Mouse (Mus musculus) CH12.LX (cell line): Measurements from ENCODE around the gene Lats1. TPM values are rescaled to one million over a fixed set of nuclear protein-coding genes. Genes with fewer than 3 reads are reported as not detected.
A peak's percentile ranks its signal among the peaks of the same experiment; 100 is the strongest.

Experiments
- DNase-seq: peaks from one replicate; pipeline ENCODE4 v3.0.0-alpha.2; 2013; ENCODE audit errors: extremely low read depth
- H3K27ac ChIP-seq: 2 replicates; pipeline ENCODE4 v1.5.1; 2012; ENCODE audit warnings: low read depth, mild to moderate bottlenecking, control low read depth, moderate library complexity; ENCODE audit not compliant: insufficient read depth
- H3K27me3 ChIP-seq: replicated peaks from 2 replicates; pipeline ENCODE3; 2012; ENCODE audit warnings: inconsistent platforms
- H3K36me3 ChIP-seq, 2 experiments: replicated peaks in 1 of 2; 2 replicates each; pipeline versions ENCODE3 to v1.6.1; 2012; ENCODE audit warnings: inconsistent platforms in 1 of 2, low read length in 1 of 2, mild to moderate bottlenecking in 1 of 2, mixed read lengths in 1 of 2, moderate library complexity in 1 of 2; ENCODE audit not compliant: control insufficient read depth in 1 of 2, insufficient read depth in 1 of 2
- H3K4me1 ChIP-seq, 2 experiments: 2 replicates each; pipeline ENCODE4 v1.6.1; 2012; ENCODE audit warnings: inconsistent platforms in 1 of 2, moderate library complexity in 1 of 2; ENCODE audit not compliant: insufficient read depth in 2 of 2, control insufficient read depth in 1 of 2
- H3K4me2 ChIP-seq: 2 replicates; pipeline ENCODE4 v1.6.1; 2012; ENCODE audit warnings: low read depth, mild to moderate bottlenecking, control low read depth; ENCODE audit not compliant: poor library complexity, insufficient read depth, severe bottlenecking
- H3K4me3 ChIP-seq, 3 experiments: fragments of 150-350 bp in 1 of 3; sonication (generic) in 1 of 3; replicated peaks in 1 of 3; 2 replicates each; pipeline versions ENCODE3 to v1.5.1; 2011 to 2012; ENCODE audit warnings: low read depth in 2 of 3, low read length in 2 of 3, mild to moderate bottlenecking in 2 of 3, moderate library complexity in 2 of 3, control low read depth in 1 of 3, improper control_type of control experiment in 1 of 3, inconsistent platforms in 1 of 3, mixed read lengths in 1 of 3; ENCODE audit not compliant: poor library complexity in 1 of 3
- H3K79me2 ChIP-seq: replicated peaks from 2 replicates; pipeline ENCODE4 v1.6.1; 2012; ENCODE audit warnings: mild to moderate bottlenecking, moderate library complexity; ENCODE audit not compliant: control insufficient read depth, poor library complexity, insufficient read depth, severe bottlenecking; ENCODE audit errors: extremely low read depth
- H3K9ac ChIP-seq: 2 replicates; pipeline ENCODE4 v1.6.1; 2012; ENCODE audit warnings: low read depth, mild to moderate bottlenecking, control low read depth, moderate library complexity; ENCODE audit not compliant: insufficient read depth
- H3K9me3 ChIP-seq: replicated peaks from 2 replicates; pipeline ENCODE3; 2012; ENCODE audit warnings: low read length, inconsistent platforms, mixed read lengths
- BHLHE40 ChIP-seq: IDR thresholded peaks from 2 replicates; pipeline ENCODE4 v1.6.1; 2011; ENCODE audit warnings: mild to moderate bottlenecking, low read depth, low read length, improper control_type of control experiment
- CHD1 ChIP-seq: IDR thresholded peaks from 2 replicates; pipeline ENCODE4 v1.6.1; 2012; ENCODE audit warnings: low read depth, low read length, improper control_type of control experiment, inconsistent platforms
- CTCF ChIP-seq, 2 experiments: IDR thresholded peaks in 1 of 2; conservative IDR thresholded peaks in 1 of 2; 2 replicates each; pipeline ENCODE4 v1.5.1; 2011 to 2012; ENCODE audit warnings: low read depth in 2 of 2, low read length in 2 of 2, improper control_type of control experiment in 1 of 2, inconsistent platforms in 1 of 2, mild to moderate bottlenecking in 1 of 2, moderate library complexity in 1 of 2
- ELF1 ChIP-seq: IDR thresholded peaks from 2 replicates; pipeline ENCODE4 v1.6.1; 2014; ENCODE audit warnings: low read depth, mild to moderate bottlenecking, inconsistent platforms, low read length, improper control_type of control experiment
- ETS1 ChIP-seq: conservative IDR thresholded peaks from 2 replicates; pipeline ENCODE4 v1.6.1; 2012; ENCODE audit warnings: low read depth, mild to moderate bottlenecking, inconsistent platforms, low read length, improper control_type of control experiment, moderate library complexity
- IRF4 ChIP-seq: IDR thresholded peaks from 2 replicates; pipeline ENCODE4 v1.6.1; 2014; ENCODE audit warnings: low read depth, mild to moderate bottlenecking, inconsistent platforms, low read length, improper control_type of control experiment
- JUN ChIP-seq: IDR thresholded peaks from 2 replicates; pipeline ENCODE4 v1.6.1; 2011; ENCODE audit warnings: low read depth, mild to moderate bottlenecking, low read length, improper control_type of control experiment, moderate library complexity; ENCODE audit not compliant: insufficient read depth
- JUND ChIP-seq: conservative IDR thresholded peaks from 2 replicates; pipeline ENCODE4 v1.6.1; 2011; ENCODE audit warnings: low read depth, low read length, improper control_type of control experiment
- NELFE ChIP-seq: IDR thresholded peaks from 2 replicates; pipeline ENCODE4 v1.6.1; 2011; ENCODE audit warnings: low read depth, low read length, improper control_type of control experiment
- NRF1 ChIP-seq: IDR thresholded peaks from 2 replicates; pipeline ENCODE4 v1.6.1; 2014; ENCODE audit warnings: low read depth, mild to moderate bottlenecking, inconsistent platforms, low read length, improper control_type of control experiment, moderate library complexity
- POLR2AphosphoS2 ChIP-seq: IDR thresholded peaks from 2 replicates; pipeline ENCODE4 v1.6.1; 2011; ENCODE audit warnings: low read depth, low read length, improper control_type of control experiment
- RCOR1 ChIP-seq: conservative IDR thresholded peaks from 2 replicates; pipeline ENCODE4 v1.6.1; 2012; ENCODE audit warnings: low read depth, mild to moderate bottlenecking, inconsistent platforms, low read length, improper control_type of control experiment
- SMC3 ChIP-seq: IDR thresholded peaks from 2 replicates; pipeline ENCODE4 v1.6.1; 2011; ENCODE audit warnings: low read depth, low read length, improper control_type of control experiment
- TBP ChIP-seq: conservative IDR thresholded peaks from 2 replicates; pipeline ENCODE4 v1.6.1; 2011; ENCODE audit warnings: low read depth, low read length, improper control_type of control experiment
- TCF12 ChIP-seq: IDR thresholded peaks from 2 replicates; pipeline ENCODE4 v1.6.1; 2014; ENCODE audit warnings: low read depth, mild to moderate bottlenecking, inconsistent platforms, low read length, improper control_type of control experiment
- USF1 ChIP-seq: IDR thresholded peaks from 2 replicates; pipeline ENCODE4 v1.6.1; 2014; ENCODE audit warnings: low read depth, mild to moderate bottlenecking, inconsistent platforms, low read length, improper control_type of control experiment
- dilution Hi-C: fragments of 300-500 bp; cut with MboI; formaldehyde crosslinking; loops from 2 replicates; pipeline ENCODE4 v1.14.3; 2020; ENCODE audit warnings: low sequenced_read_pairs; ENCODE audit not compliant: extremely low pct_unique_long_range_greater_than_20kb, extremely low pct_ligation_motif_present
- in situ Hi-C: fragments of 300-500 bp; cut with MboI; formaldehyde crosslinking; loops from 3 replicates; pipeline ENCODE4 v1.14.3; 2019; ENCODE audit warnings: low sequenced_read_pairs, low pct_ligation_motif_present, low pct_unique_long_range_greater_than_20kb, mixed read lengths
- polyA plus RNA-seq: library from polyadenylated mRNA; unstranded; fragments of >175 nt; gene quantifications from 2 replicates; pipeline ENCODE4 v1.2.1, GENCODE M21; 2012; ENCODE audit warnings: low read depth; ENCODE audit not compliant: insufficient read length
- total RNA-seq, 2 experiments: library from RNA; depleted of rRNA; stranded (reverse); fragments of 300-350 nt in 1 of 2; fragments of >200 nt in 1 of 2; gene quantifications; 2 replicates each; pipeline ENCODE4 v1.2.3; 2012 to 2014

The Lats1 gene
- total and polyA plus RNA-seq, 3 experiments, result 8.5 to 13.4 (median 12.3) TPM

DNA sequence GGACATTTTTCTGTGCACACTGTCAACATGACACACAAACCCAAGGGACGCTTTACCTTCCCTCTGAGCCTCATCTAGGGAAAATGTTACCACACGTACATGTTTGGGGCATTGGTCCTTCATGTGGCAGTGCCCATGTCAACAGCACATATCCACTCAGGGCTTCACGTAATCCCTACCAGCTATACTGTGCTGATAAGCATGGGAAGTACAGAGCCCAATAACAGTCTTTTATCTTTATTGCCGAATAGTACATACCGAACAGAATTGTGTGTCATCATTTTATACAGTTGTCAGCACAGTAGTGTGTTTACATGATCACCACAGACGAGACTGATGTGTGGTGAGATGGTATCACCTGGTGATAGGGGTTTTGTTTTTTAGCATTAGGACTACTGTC is 5.9 kb downstream of the Lats1 start:
- dilution Hi-C loops, result no loop called here
- no peaks in the 10 kb centered on the region for H3K27me3 ChIP-seq
- no peak overlapping the region for H3K9ac ChIP-seq
- in situ Hi-C loops, result no loop called here
- H3K36me3 ChIP-seq, result peaks cover 6 to 54% of the 10 kb centered on the region in 2 experiments
- no peak for TF ChIP-seq ETS1
- TF ChIP-seq, all 38 proteins: peak for 0
- peaks cover 84% of the 10 kb centered on the region for H3K79me2 ChIP-seq
- no peak overlapping the region for H3K4me2 ChIP-seq
- no peak for DNase-seq
- H3K4me3 ChIP-seq, result no peak overlapping the region
- H3K9me3 ChIP-seq, result no peaks in the 10 kb centered on the region
- H3K4me1 ChIP-seq, result peaks cover 6 to 39% of the 10 kb centered on the region in 2 experiments
- no peak overlapping the region for H3K27ac ChIP-seq

DNA sequence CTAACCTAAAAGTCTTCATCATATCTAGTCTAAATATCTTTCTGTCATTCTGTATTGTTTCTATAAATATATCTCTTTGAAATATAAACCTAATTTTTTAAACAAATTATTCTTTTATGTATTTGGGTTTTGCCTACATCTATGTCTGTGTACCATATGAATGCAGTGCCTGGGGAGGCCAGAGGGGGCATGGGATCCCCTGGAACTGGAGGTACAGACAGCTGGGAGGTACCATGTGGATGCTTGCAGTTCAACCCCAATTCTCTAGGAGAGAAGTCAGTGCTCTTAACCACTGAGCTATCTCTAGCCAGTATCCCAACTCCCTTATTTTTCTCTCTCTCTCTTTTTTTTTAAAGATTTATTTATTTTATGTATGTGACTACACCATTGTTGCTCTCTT is 14.3 kb downstream of the Lats1 start:
- H3K27me3 ChIP-seq, result no peaks in the 10 kb centered on the region
- dilution Hi-C loops (no loop called here), in situ Hi-C loops (no loop called here)
- H3K4me2 ChIP-seq, result no peak overlapping the region
- peaks cover 0 to 17% of the 10 kb centered on the region in 2 experiments; a peak in 2 of 4 replicates for H3K4me1 ChIP-seq
- TF ChIP-seq BHLHE40 (no peak), IRF4 (no peak)
- H3K27ac ChIP-seq, result no peak overlapping the region
- H3K4me3 ChIP-seq, result no peak overlapping the region
- peaks cover 50 to 80% of the 10 kb centered on the region in 2 experiments for H3K36me3 ChIP-seq
- H3K9ac ChIP-seq, result no peak overlapping the region
- H3K79me2 ChIP-seq, result peaks cover 17% of the 10 kb centered on the region
- DNase-seq, result peak; percentile 20
- H3K9me3 ChIP-seq, result no peaks in the 10 kb centered on the region

- no peaks in the 10 kb centered on the region for H3K27me3 ChIP-seq
- H3K9me3 ChIP-seq, result no peaks in the 10 kb centered on the region
- no peak for DNase-seq
- dilution Hi-C loops (no loop called here), in situ Hi-C loops (no loop called here)
- H3K4me3 ChIP-seq, result no peak overlapping the region
- H3K36me3 ChIP-seq, result peaks cover 56 to 87% of the 10 kb centered on the region in 2 experiments
- no peak for TF ChIP-seq SMC3
- no peak for TF ChIP-seq IRF4
- TF ChIP-seq JUN, result no peak
- no peak for TF ChIP-seq JUND
- no peak for TF ChIP-seq ELF1
- TF ChIP-seq CTCF (conservative IDR thresholded peaks at IDR 0.05 in 1 of 2, IDR thresholded peaks at IDR 0.05 in 1 of 2; ENCODE audit: low read depth in 2 of 2, low read length in 2 of 2), result no peak
- no peak for TF ChIP-seq RCOR1
- no peak for TF ChIP-seq TCF12
- TF ChIP-seq CHD1, result no peak
- TF ChIP-seq POLR2AphosphoS2, result no peak
- no peak for TF ChIP-seq NRF1
- no peak for TF ChIP-seq TBP
- no peak for TF ChIP-seq NELFE
- no peak for TF ChIP-seq USF1
- H3K27ac ChIP-seq, result no peak overlapping the region
- peaks cover 0 to 6% of the 10 kb centered on the region in 2 experiments; a peak in 1 of 4 replicates for H3K4me1 ChIP-seq
- H3K4me2 ChIP-seq, result no peak overlapping the region
- no peak overlapping the region for H3K9ac ChIP-seq
- H3K79me2 ChIP-seq, result peaks cover 11% of the 10 kb centered on the region
These were observed 19.1 kb downstream of the Lats1 start for GRCm38 (mm10) chr10:7700120-7700519.
